In genomic region chr13:109210403-109210802, GRCm38 (mm10) we compare ENCODE assay signal across 8 mouse cellular contexts.
DNase-seq lines count a peak whose midpoint lies in the region; ATAC-seq and TF ChIP-seq lines count a peak whose summit lies in the region.

No protein-coding gene starts in this region.

- no peaks in the 10 kb centered on the region for H3K4me1 ChIP-seq in intestine, postnatal 0 days (replicated peaks; ENCODE audit: control insufficient read depth, insufficient read depth, low read length)
- H3K4me1 ChIP-seq in intestine, embryonic 15.5 days (replicated peaks): 0 out of 2 replicates have a peak, but pooled peaks cover 6% of the 10 kb centered on the region
- no peaks in the 10 kb centered on the region for H3K4me1 ChIP-seq in embryonic facial prominence, embryonic 14.5 days (ENCODE audit: control insufficient read depth, insufficient read depth, low read length)

- ATAC-seq in intestine, postnatal 0 days: no peak
- ATAC-seq in intestine, embryonic 15.5 days: no peak
- no peak for ATAC-seq in embryonic facial prominence, embryonic 14.5 days (ENCODE audit: low read depth)

- no peaks in the 10 kb centered on the region for H3K36me3 ChIP-seq in intestine, postnatal 0 days (ENCODE audit: control insufficient read depth, insufficient read depth)
- H3K36me3 ChIP-seq in intestine, embryonic 15.5 days: no peaks in the 10 kb centered on the region
- no peaks in the 10 kb centered on the region for H3K36me3 ChIP-seq in embryonic facial prominence, embryonic 14.5 days (ENCODE audit: control insufficient read depth, insufficient read depth, low read length)

- WGBS in intestine, postnatal 0 days: 0% methylated on average over 4 of the region's 4 CpGs
- 4% methylated on average over 4 of the region's 4 CpGs for WGBS in intestine, embryonic 15.5 days
- 5% methylated on average over 4 of the region's 4 CpGs for whole genome bisulfite sequencing in embryonic facial prominence, embryonic 14.5 days

- TF ChIP-seq CTCF in intestine, postnatal 0 days (IDR thresholded peaks at IDR 0.05; ENCODE audit: low read depth): peak; percentile 92

- H3K27ac ChIP-seq in intestine, postnatal 0 days (ENCODE audit: low read depth, low read length): no peak overlapping the region
- no peak overlapping the region for H3K27ac ChIP-seq in intestine, embryonic 15.5 days
- H3K27ac ChIP-seq in embryonic facial prominence, embryonic 14.5 days (replicated peaks; ENCODE audit: low read depth, low read length): no peak overlapping the region

- intact Hi-C loops in heart, postnatal 36 days (cut with DNase I): loop anchor here (2.0 to 10.0 kb wide), 3 partner anchors 488 to 864 kb away; no protein-coding TSS in a partner anchor
- intact Hi-C loops in left cerebral cortex, postnatal 36 days (cut with DNase I): loop anchor here (5.0 to 10.0 kb wide), 3 partner anchors 328 to 1018 kb away; no protein-coding TSS in a partner anchor

- no peak overlapping the region for H3K4me3 ChIP-seq in intestine, postnatal 0 days (ENCODE audit: low read depth, low read length)
- H3K4me3 ChIP-seq in intestine, embryonic 15.5 days (replicated peaks): no peak overlapping the region
- no peak overlapping the region for H3K4me3 ChIP-seq in embryonic facial prominence, embryonic 14.5 days (ENCODE audit: low read depth, low read length)

- H3K9ac ChIP-seq in intestine, postnatal 0 days (ENCODE audit: low read depth, low read length): no peak overlapping the region
- H3K9ac ChIP-seq in intestine, embryonic 15.5 days: no peak overlapping the region
- no peak overlapping the region for H3K9ac ChIP-seq in embryonic facial prominence, embryonic 14.5 days (ENCODE audit: low read depth, low read length)

- H3K4me2 ChIP-seq in intestine, postnatal 0 days (replicated peaks; ENCODE audit: low read depth): no peak overlapping the region
- H3K4me2 ChIP-seq in intestine, embryonic 15.5 days (replicated peaks): no peak overlapping the region
- no peak overlapping the region for H3K4me2 ChIP-seq in embryonic facial prominence, embryonic 14.5 days (ENCODE audit: low read depth, low read length)

- no peaks in the 10 kb centered on the region for H3K9me3 ChIP-seq in intestine, postnatal 0 days (ENCODE audit: control insufficient read depth)
- H3K9me3 ChIP-seq in intestine, embryonic 15.5 days: no peaks in the 10 kb centered on the region
- no peaks in the 10 kb centered on the region for H3K9me3 ChIP-seq in embryonic facial prominence, embryonic 14.5 days (ENCODE audit: control insufficient read depth, low read length)

- peak; percentile 70 to 81 for DNase-seq in adrenal gland, postnatal 36 days
- DNase-seq in embryonic facial prominence, embryonic 14.5 days (ENCODE audit: low spot score): peak; percentile 71
- peak; percentile 72 to 86 for DNase-seq in heart, postnatal 36 days
- peak; percentile 72 to 75 for DNase-seq in left cerebral cortex, postnatal 36 days (ENCODE audit: low spot score in 2 of 2)
- DNase-seq in neural tube, embryonic 10.5 days (ENCODE audit: extremely low spot score, low spot score): peak; percentile 75
- peak; percentile 29 to 35 for DNase-seq in thymus, adult 18-20 months

- H3K27me3 ChIP-seq in intestine, postnatal 0 days (replicated peaks; ENCODE audit: control insufficient read depth, insufficient read depth, low read length): no peaks in the 10 kb centered on the region
- no peaks in the 10 kb centered on the region for H3K27me3 ChIP-seq in intestine, embryonic 15.5 days (replicated peaks)
- no peaks in the 10 kb centered on the region for H3K27me3 ChIP-seq in embryonic facial prominence, embryonic 14.5 days (replicated peaks; ENCODE audit: control insufficient read depth, insufficient read depth, low read length)
